Mouse (Mus musculus): ENCODE measurements around the gene Tubb4b.

DNA sequence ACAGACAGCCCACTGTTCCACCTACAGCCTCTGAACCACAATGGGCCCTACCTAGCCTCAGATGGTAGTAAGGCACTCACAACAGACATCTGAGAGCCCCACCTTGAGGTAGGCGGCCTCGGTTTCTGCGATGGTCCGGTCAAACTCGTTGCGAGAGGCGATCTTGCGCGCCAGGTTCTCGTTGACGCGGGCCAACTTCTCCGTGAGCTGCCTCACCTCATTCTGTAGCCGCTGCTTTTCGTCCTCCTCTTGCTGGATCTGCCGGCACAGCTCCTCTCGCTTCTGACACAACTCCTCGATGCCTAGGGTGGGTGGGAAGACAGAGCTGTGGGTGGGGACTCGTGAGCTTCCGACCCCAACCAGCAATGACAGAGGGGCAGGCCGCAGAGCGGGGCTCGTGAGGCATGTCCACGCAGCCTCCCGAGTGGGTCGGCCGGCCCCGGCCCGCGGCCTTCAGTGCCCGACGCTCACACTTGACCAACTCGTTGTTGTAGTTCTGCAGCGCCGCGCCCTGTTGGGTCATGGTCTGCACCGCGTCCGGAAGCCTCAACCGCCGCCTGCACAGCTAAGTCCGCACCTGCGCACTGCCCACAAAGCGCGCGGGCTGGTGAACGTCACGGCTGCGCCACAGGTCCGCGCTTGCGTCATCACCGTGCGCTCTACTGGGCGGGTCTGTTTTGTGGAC is 47.5 kb upstream of the Tubb4b start, which contains the start of the genes Ssna1 and Anapc2:
- TF ChIP-seq CTCF (IDR thresholded peaks at IDR 0.05; ENCODE audit: extremely low read depth, insufficient read depth, low read length), result 0 out of 2 replicates have a peak, but pooled peaks have one; percentile 20
- TF ChIP-seq POLR2A (IDR thresholded peaks at IDR 0.05; ENCODE audit: extremely low read depth, insufficient read depth, low read length), result peak; percentile 92
